13 mouse cellular contexts compared by ENCODE assay signal in the genomic region with DNA sequence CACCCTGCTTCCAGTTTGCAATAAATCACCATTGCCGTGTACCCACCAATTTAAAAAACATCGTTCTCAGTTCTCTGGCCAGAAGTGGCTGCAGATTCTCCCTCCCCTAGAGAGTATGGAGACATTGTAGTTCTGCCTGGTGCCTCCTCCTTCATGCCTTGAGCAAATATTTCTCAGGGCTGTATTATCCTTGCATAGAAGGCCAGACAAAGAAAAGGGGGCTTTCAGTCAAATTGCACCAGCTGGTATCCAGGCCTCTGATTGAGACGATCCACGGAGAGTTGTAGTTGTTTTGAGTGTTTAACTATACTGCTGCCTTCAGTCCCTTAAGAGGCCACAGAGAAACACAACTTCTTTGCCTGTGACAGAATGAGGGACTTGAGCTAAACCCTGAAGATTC.
DNase-seq lines count a peak whose midpoint lies in the region; ATAC-seq and TF ChIP-seq lines count a peak whose summit lies in the region.
"Had no signal": no experiment of that assay in that cellular context is flagged by ENCODE, and none has a peak within 500 bp of the region (broad histone marks: within the 10 kb centered on the region; RNA-seq: fewer than 3 reads in every experiment).

No protein-coding gene starts in this region.

- no peak for ATAC-seq in heart, embryonic 15.5 days (replicated peaks; ENCODE audit: insufficient number of reproducible peaks, insufficient read depth, low FRiP score, low read depth)
- ATAC-seq in limb, embryonic 15.5 days (ENCODE audit: insufficient number of reproducible peaks, low FRiP score, low TSS enrichment, low read depth): no peak

- peaks cover 16% of the 10 kb centered on the region for H3K4me1 ChIP-seq in cerebellum, adult 2 months (ENCODE audit: control insufficient read depth, insufficient read depth, low read length)
- peaks cover 33% of the 10 kb centered on the region for H3K4me1 ChIP-seq in heart, embryonic 15.5 days (replicated peaks)
- peaks cover 17% of the 10 kb centered on the region for H3K4me1 ChIP-seq in limb, embryonic 15.5 days
- peaks cover 9% of the 10 kb centered on the region for H3K4me1 ChIP-seq in limb, embryonic 10.5 days
- H3K4me1 ChIP-seq: megakaryocyte, embryonic 14.5 days had no signal

- peak in 1 of 2 experiments; percentile 17 for DNase-seq in cerebellum, adult 2 months
- no peak for DNase-seq in cerebellum, adult 11 months
- no peak for DNase-seq in heart, adult 18-20 months
- DNase-seq in limb, embryonic 10.5 days (ENCODE audit: low spot score): no peak
- DNase-seq in brain, embryonic 14.5 days (ENCODE audit: low read depth): peak; percentile 67
- DNase-seq in left cerebral cortex, postnatal 14 days (ENCODE audit: low spot score in 2 of 2): no peak
- DNase-seq: embryo, embryonic 11 days; lung, adult 18-20 months; right cerebral cortex, postnatal 25 days; thymus, postnatal 36 days had no signal

- no peak overlapping the region for H3K9ac ChIP-seq in heart, embryonic 15.5 days
- no peak overlapping the region for H3K9ac ChIP-seq in limb, embryonic 15.5 days

- intact Hi-C loops in left cerebral cortex, postnatal 14 days (cut with DNase I): no loop called here

- H3K9me3 ChIP-seq in heart, embryonic 15.5 days (replicated peaks): no peaks in the 10 kb centered on the region
- no peaks in the 10 kb centered on the region for H3K9me3 ChIP-seq in limb, embryonic 15.5 days
- no peaks in the 10 kb centered on the region for H3K9me3 ChIP-seq in limb, embryonic 10.5 days (replicated peaks)

- 21% methylated on average over 4 of the region's 4 CpGs for WGBS in cerebellum, adult 2 months
- WGBS in heart, embryonic 15.5 days: 32% methylated on average over 4 of the region's 4 CpGs
- 23% methylated on average over 4 of the region's 4 CpGs for WGBS in limb, embryonic 15.5 days
- WGBS in limb, embryonic 10.5 days: 48% methylated on average over 4 of the region's 4 CpGs

- TF ChIP-seq POLR2A in cerebellum, adult 2 months (IDR thresholded peaks at IDR 0.05; ENCODE audit: borderline replicate concordance, insufficient read depth, low read length): no peak
- no peak for TF ChIP-seq POLR2A in brain, embryonic 14.5 days (IDR thresholded peaks at IDR 0.05; ENCODE audit: borderline replicate concordance, extremely low read depth, insufficient read depth, insufficient read length, poor library complexity, severe bottlenecking)

- H3K4me2 ChIP-seq in heart, embryonic 15.5 days: peak overlapping the region; percentile 42; the same call in 1 of the 2 replicates
- no peak overlapping the region for H3K4me2 ChIP-seq in limb, embryonic 15.5 days

- no peak for TF ChIP-seq CTCF in cerebellum, adult 2 months (IDR thresholded peaks at IDR 0.05; ENCODE audit: borderline replicate concordance, insufficient read depth, low read depth, low read length)
- TF ChIP-seq CTCF in brain, embryonic 14.5 days (IDR thresholded peaks at IDR 0.05; ENCODE audit: borderline replicate concordance, extremely low read depth, insufficient read depth, insufficient read length): no peak

- H3K27me3 ChIP-seq in cerebellum, adult 2 months (ENCODE audit: control insufficient read depth, insufficient read depth, low read length): no peaks in the 10 kb centered on the region
- H3K27me3 ChIP-seq in heart, embryonic 15.5 days: no peaks in the 10 kb centered on the region
- 0 out of 2 replicates have a peak, but pooled peaks cover 5% of the 10 kb centered on the region for H3K27me3 ChIP-seq in limb, embryonic 15.5 days
- H3K27me3 ChIP-seq in limb, embryonic 10.5 days (ENCODE audit: low read depth, poor library complexity, severe bottlenecking): no peaks in the 10 kb centered on the region
- H3K27me3 ChIP-seq: megakaryocyte, embryonic 14.5 days had no signal

- H3K36me3 ChIP-seq in heart, embryonic 15.5 days: no peaks in the 10 kb centered on the region
- H3K36me3 ChIP-seq in limb, embryonic 15.5 days: no peaks in the 10 kb centered on the region
- no peaks in the 10 kb centered on the region for H3K36me3 ChIP-seq in limb, embryonic 10.5 days

- H3K4me3 ChIP-seq in cerebellum, adult 2 months (replicated peaks; ENCODE audit: insufficient read depth, low read depth, low read length): no peak overlapping the region
- H3K4me3 ChIP-seq in heart, embryonic 15.5 days: no peak overlapping the region
- H3K4me3 ChIP-seq in limb, embryonic 15.5 days: no peak overlapping the region
- H3K4me3 ChIP-seq in limb, embryonic 10.5 days: no peak overlapping the region
- H3K4me3 ChIP-seq: megakaryocyte, embryonic 14.5 days had no signal

- H3K27ac ChIP-seq in cerebellum, adult 2 months (ENCODE audit: insufficient read depth, low read length): peak overlapping the region; percentile 41; the same call in 1 of the 2 replicates
- peak overlapping the region; percentile 60 for H3K27ac ChIP-seq in heart, embryonic 15.5 days
- 0 out of 2 replicates have a peak overlapping the region, but pooled peaks have one; percentile 17 for H3K27ac ChIP-seq in limb, embryonic 15.5 days
- H3K27ac ChIP-seq in limb, embryonic 10.5 days: no peak overlapping the region
